Comparison of ENCODE assay signal across 8 mouse cellular contexts in genomic region chr12:87471964-87472786, GRCm38 (mm10). TPM values are rescaled to one million over a fixed set of nuclear protein-coding genes. Genes with fewer than 3 reads are reported as not detected.
DNase-seq lines count a peak whose midpoint lies in the region; ATAC-seq and TF ChIP-seq lines count a peak whose summit lies in the region.

Snw1 (minus strand) TSS chr12:87472274.

- peak within 1 kb of the TSS; percentile 58 for H3K4me2 ChIP-seq in embryonic facial prominence, embryonic 13.5 days
- H3K4me2 ChIP-seq in limb, embryonic 12.5 days, result peak within 1 kb of the TSS; percentile 64
- peak within 1 kb of the TSS; percentile 65 for H3K4me2 ChIP-seq in midbrain, embryonic 15.5 days

- H3K4me1 ChIP-seq in embryonic facial prominence, embryonic 13.5 days, result peaks cover 12% of the 10 kb centered on the region
- H3K4me1 ChIP-seq in kidney, adult 2 months (ENCODE audit: control insufficient read depth, insufficient read depth, low read length), result peaks cover 9% of the 10 kb centered on the region
- peaks cover 11% of the 10 kb centered on the region for H3K4me1 ChIP-seq in limb, embryonic 12.5 days (replicated peaks)
- peaks cover 13% of the 10 kb centered on the region for H3K4me1 ChIP-seq in midbrain, embryonic 15.5 days
- peaks cover 8% of the 10 kb centered on the region for H3K4me1 ChIP-seq in spleen, adult 2 months (ENCODE audit: control insufficient read depth, insufficient read depth, insufficient read length)

- peak; percentile 93 for ATAC-seq in embryonic facial prominence, embryonic 13.5 days (ENCODE audit: insufficient number of reproducible peaks, insufficient read depth, low FRiP score, low TSS enrichment, low read depth)
- ATAC-seq in limb, embryonic 12.5 days (ENCODE audit: insufficient number of reproducible peaks, insufficient read depth, low FRiP score, low TSS enrichment, low read depth), result peak; percentile 93
- ATAC-seq in midbrain, embryonic 15.5 days (replicated peaks), result peak; percentile 97

- no peak for TF ChIP-seq CTCF in kidney, adult 2 months (conservative IDR thresholded peaks at IDR 0.05; ENCODE audit: insufficient read depth, insufficient read length, low read depth, low read length)
- TF ChIP-seq CTCF in spleen, adult 2 months (IDR thresholded peaks at IDR 0.05; ENCODE audit: extremely low read depth, insufficient read depth, insufficient read length, insufficient replicate concordance), result no peak

- peak; percentile 85 for DNase-seq in 3134 (ENCODE audit: extremely low read depth, insufficient read length, low spot score)
- peak; percentile 96 for DNase-seq in adrenal gland, postnatal 36 days
- peak; percentile 96 to 97 for DNase-seq in heart, adult 18-20 months
- peak; percentile 98 for DNase-seq in kidney, adult 2 months
- peak; percentile 90 to 93 for DNase-seq in spleen, adult 2 months (ENCODE audit: low read depth in 1 of 2, low spot score in 2 of 2)

- H3K9ac ChIP-seq in embryonic facial prominence, embryonic 13.5 days, result peak within 1 kb of the TSS; percentile 94
- peak within 1 kb of the TSS; percentile 78 for H3K9ac ChIP-seq in limb, embryonic 12.5 days (replicated peaks)
- peak within 1 kb of the TSS; percentile 81 for H3K9ac ChIP-seq in midbrain, embryonic 15.5 days

- peak; percentile 89 for TF ChIP-seq POLR2A in kidney, adult 2 months (IDR thresholded peaks at IDR 0.05; ENCODE audit: low read depth, low read length)
- peak; percentile 68 for TF ChIP-seq POLR2A in spleen, adult 2 months (IDR thresholded peaks at IDR 0.05; ENCODE audit: low read depth, low read length)

- no peaks in the 10 kb centered on the region for H3K9me3 ChIP-seq in embryonic facial prominence, embryonic 13.5 days
- no peaks in the 10 kb centered on the region for H3K9me3 ChIP-seq in limb, embryonic 12.5 days
- H3K9me3 ChIP-seq in midbrain, embryonic 15.5 days, result no peaks in the 10 kb centered on the region

- peak within 1 kb of the TSS; percentile 76 for H3K4me3 ChIP-seq in embryonic facial prominence, embryonic 13.5 days
- peak within 1 kb of the TSS; percentile 89 for H3K4me3 ChIP-seq in kidney, adult 2 months (ENCODE audit: insufficient read depth, low read depth, low read length)
- peak within 1 kb of the TSS; percentile 54 for H3K4me3 ChIP-seq in limb, embryonic 12.5 days (replicated peaks)
- peak within 1 kb of the TSS; percentile 74 for H3K4me3 ChIP-seq in midbrain, embryonic 15.5 days
- H3K4me3 ChIP-seq in spleen, adult 2 months (ENCODE audit: extremely low read depth, insufficient read depth, insufficient read length), result peak within 1 kb of the TSS; percentile 84

- peaks cover 12% of the 10 kb centered on the region for H3K36me3 ChIP-seq in embryonic facial prominence, embryonic 13.5 days
- H3K36me3 ChIP-seq in kidney, adult 2 months (ENCODE audit: control insufficient read depth, insufficient read depth, low read length), result peaks cover 6% of the 10 kb centered on the region; the same call in 1 of the 2 replicates
- H3K36me3 ChIP-seq in limb, embryonic 12.5 days, result peaks cover 14% of the 10 kb centered on the region
- H3K36me3 ChIP-seq in midbrain, embryonic 15.5 days (replicated peaks), result peaks cover 5% of the 10 kb centered on the region; the same call in 1 of the 2 replicates
- peaks cover 8% of the 10 kb centered on the region for H3K36me3 ChIP-seq in spleen, adult 2 months (ENCODE audit: control insufficient read depth, insufficient read depth, low read length)

- WGBS in embryonic facial prominence, embryonic 13.5 days, result 2% methylated on average over 45 of the region's 45 CpGs
- 3% methylated on average over 45 of the region's 45 CpGs for WGBS in kidney, adult 2 months
- 3% methylated on average over 45 of the region's 45 CpGs for WGBS in limb, embryonic 12.5 days
- WGBS in midbrain, embryonic 15.5 days, result 3% methylated on average over 45 of the region's 45 CpGs
- 3% methylated on average over 45 of the region's 45 CpGs for WGBS in spleen, adult 2 months

- H3K27ac ChIP-seq in embryonic facial prominence, embryonic 13.5 days, result peak within 1 kb of the TSS; percentile 94
- peak within 1 kb of the TSS; percentile 96 for H3K27ac ChIP-seq in kidney, adult 2 months (ENCODE audit: insufficient read depth, low read depth, low read length)
- H3K27ac ChIP-seq in limb, embryonic 12.5 days, result peak within 1 kb of the TSS; percentile 78
- peak within 1 kb of the TSS; percentile 91 for H3K27ac ChIP-seq in midbrain, embryonic 15.5 days
- peak within 1 kb of the TSS; percentile 92 for H3K27ac ChIP-seq in spleen, adult 2 months (ENCODE audit: insufficient read depth, low read length)

- no peaks in the 10 kb centered on the region for H3K27me3 ChIP-seq in embryonic facial prominence, embryonic 13.5 days
- no peaks in the 10 kb centered on the region for H3K27me3 ChIP-seq in kidney, adult 2 months (replicated peaks; ENCODE audit: control insufficient read depth, insufficient read depth, low read length)
- H3K27me3 ChIP-seq in limb, embryonic 12.5 days, result no peaks in the 10 kb centered on the region
- no peaks in the 10 kb centered on the region for H3K27me3 ChIP-seq in midbrain, embryonic 15.5 days (replicated peaks)
- H3K27me3 ChIP-seq in spleen, adult 2 months (ENCODE audit: control insufficient read depth, insufficient read depth, low read length), result no peaks in the 10 kb centered on the region

RNA-seq across cellular contexts. Expression of gene Snw1, which starts in this region (rescaled TPM):
- 10 to 100 TPM; 70.1 to 77.9 TPM for total RNA-seq in adrenal gland, postnatal 36 days (2021)
- 139 and 148 TPM in 2 replicates for polyA plus RNA-seq in embryonic facial prominence, embryonic 13.5 days (2015; fragmentation: Nextera tagmentation; extraction: Ambion mirVana)
- total RNA-seq in heart, adult 18-20 months (2021), result 10 to 100 TPM; 43.2 to 46.5 TPM
- 10.5 and 13.6 TPM in 2 replicates for polyA plus RNA-seq in kidney, adult 2 months (2012; rRNA removed)
- polyA plus RNA-seq in limb, embryonic 12.5 days (2016; fragmentation: Nextera tagmentation; extraction: Ambion mirVana), result 152 and 161 TPM in 2 replicates
- polyA plus RNA-seq in midbrain, embryonic 15.5 days (2015; fragmentation: Nextera tagmentation; extraction: Ambion mirVana), result 103 and 106 TPM in 2 replicates
- polyA plus RNA-seq in spleen, adult 2 months (2012; rRNA removed), result 5.1 and 6.0 TPM in 2 replicates

Comparison
In these comparisons a context has a peak if more than half of its experiments do, and no peak if none do; other contexts are left out.
1. Peak in every context shown above with its lines: DNase-seq, ATAC-seq, H3K4me3 ChIP-seq and H3K27ac ChIP-seq.